Mouse (Mus musculus) cerebellum, adult 2 months (tissue): ENCODE results near the gene Wipf3. TPM values are rescaled to one million over a fixed set of nuclear protein-coding genes. Genes with fewer than 3 reads are reported as not detected.

ENCODE experiments used
- DNase-seq, 2 experiments: peaks; one replicate each; pipeline ENCODE4 v3.0.0; 2021
- H3K27ac ChIP-seq: fragments of 200-500 bp; 2 replicates; pipeline ENCODE4 v1.5.1; 2012; ENCODE audit warnings: low read length, control low read depth, inconsistent platforms; ENCODE audit not compliant: insufficient read depth
- H3K27me3 ChIP-seq: fragments of 200-500 bp; 2 replicates; pipeline ENCODE4 v1.6.1; 2012; ENCODE audit warnings: inconsistent platforms, mild to moderate bottlenecking, low read length, moderate library complexity; ENCODE audit not compliant: control insufficient read depth, insufficient read depth
- H3K4me1 ChIP-seq: fragments of 200-500 bp; 2 replicates; pipeline ENCODE4 v1.6.1; 2011; ENCODE audit warnings: low read length; ENCODE audit not compliant: control insufficient read depth, insufficient read depth
- H3K4me3 ChIP-seq: fragments of 200-500 bp; replicated peaks from 2 replicates; pipeline ENCODE3; 2011; ENCODE audit warnings: mild to moderate bottlenecking, low read depth, low read length, control low read depth; ENCODE audit not compliant: insufficient read depth
- CTCF ChIP-seq: fragments of 200-500 bp; IDR thresholded peaks from 2 replicates; pipeline ENCODE4 v1.5.1; 2011; ENCODE audit warnings: low read depth, mild to moderate bottlenecking, control low read depth, low read length, moderate library complexity, borderline replicate concordance; ENCODE audit not compliant: insufficient read depth
- POLR2A ChIP-seq: fragments of 200-500 bp; IDR thresholded peaks from 2 replicates; pipeline ENCODE4 v1.6.1; 2011; ENCODE audit warnings: low read length, control low read depth, borderline replicate concordance; ENCODE audit not compliant: insufficient read depth
- WGBS: fragments of 180-500 bp; shearing (Covaris S2); methylation state at CpG from one replicate; pipeline ENCODE4 v1.1.7; 2018; 5-methylcytosine and 5-hydroxymethylcytosine counted together
- polyA plus RNA-seq: library from polyadenylated mRNA; depleted of rRNA; stranded (reverse); fragments of >200 nt; gene quantifications from 2 replicates; pipeline ENCODE4 v1.2.3, GENCODE M21; 2012

Wipf3 gene
- polyA plus RNA-seq, 1 experiment: 19.7 TPM

- Histone ChIP-seq H3K4me1 (no peaks in the 10 kb centered on the region), H3K4me3 (no peak overlapping the region), H3K27me3 (no peaks in the 10 kb centered on the region), H3K27ac (no peak overlapping the region)
- 85% methylated on average over 7 of the region's 7 CpGs for WGBS
- TF ChIP-seq CTCF: no peak
- TF ChIP-seq POLR2A: no peak
- DNase-seq: no peak
Measured at GRCm38 (mm10) chr6:54388690-54389275, 40.6 kb upstream of the Wipf3 start.

GRCm38 (mm10) chr6:54391765-54392164, 37.6 kb upstream of the Wipf3 start:
- Histone ChIP-seq H3K27ac (no peak overlapping the region), H3K4me3 (no peak overlapping the region), H3K4me1 (no peaks in the 10 kb centered on the region), H3K27me3 (no peaks in the 10 kb centered on the region)
- WGBS: 2% methylated on average over 3 of the region's 3 CpGs
- no peak for TF ChIP-seq POLR2A
- TF ChIP-seq CTCF: peak; percentile 46; the same call in 1 of the 2 replicates
- DNase-seq: peak; percentile 58 to 60

- H3K4me3 ChIP-seq: no peak overlapping the region
- H3K4me1 ChIP-seq: no peaks in the 10 kb centered on the region
- 94% methylated on average over 6 of the region's 6 CpGs for WGBS
- no peak overlapping the region for H3K27ac ChIP-seq
- DNase-seq: no peak
- no peaks in the 10 kb centered on the region for H3K27me3 ChIP-seq
- TF ChIP-seq CTCF (no peak), POLR2A (no peak)
Measured at GRCm38 (mm10) chr6:54393886-54394285, 35.5 kb upstream of the Wipf3 start.

GRCm38 (mm10) chr6:54399194-54399923, 30.0 kb upstream of the Wipf3 start:
- 57% methylated on average over 11 of the region's 11 CpGs for WGBS
- no peak for TF ChIP-seq CTCF
- TF ChIP-seq POLR2A: no peak
- Histone ChIP-seq H3K4me3 (no peak overlapping the region), H3K4me1 (no peaks in the 10 kb centered on the region), H3K27ac (no peak overlapping the region), H3K27me3 (no peaks in the 10 kb centered on the region)
- DNase-seq: no peak

- Histone ChIP-seq H3K27ac (no peak overlapping the region), H3K4me3 (no peak overlapping the region), H3K27me3 (no peaks in the 10 kb centered on the region), H3K4me1 (no peaks in the 10 kb centered on the region)
- WGBS: 95% methylated on average over 2 of the region's 2 CpGs
- no peak for DNase-seq
- TF ChIP-seq POLR2A (no peak), CTCF (no peak)
Measured at GRCm38 (mm10) chr6:54401503-54401902, 27.9 kb upstream of the Wipf3 start.

GRCm38 (mm10) chr6:54404916-54405315, 24.5 kb upstream of the Wipf3 start:
- Histone ChIP-seq H3K4me1 (no peaks in the 10 kb centered on the region), H3K27ac (no peak overlapping the region), H3K4me3 (no peak overlapping the region), H3K27me3 (no peaks in the 10 kb centered on the region)
- WGBS: 71% methylated on average over 2 of the region's 2 CpGs
- DNase-seq: no peak
- no peak for TF ChIP-seq CTCF
- TF ChIP-seq POLR2A: no peak

- Histone ChIP-seq H3K27me3 (no peaks in the 10 kb centered on the region), H3K27ac (no peak overlapping the region), H3K4me1 (no peaks in the 10 kb centered on the region), H3K4me3 (no peak overlapping the region)
- WGBS: 89% methylated on average over 5 of the region's 5 CpGs
- TF ChIP-seq CTCF: no peak
- no peak for TF ChIP-seq POLR2A
- no peak for DNase-seq
Measured at GRCm38 (mm10) chr6:54406116-54406515, 23.3 kb upstream of the Wipf3 start.

GRCm38 (mm10) chr6:54409271-54409670, 20.1 kb upstream of the Wipf3 start:
- no peak overlapping the region for H3K27ac ChIP-seq
- 63% methylated on average over 6 of the region's 6 CpGs for WGBS

More at GRCm38 (mm10) chr6:54409271-54409670, 20.1 kb upstream of the Wipf3 start:
- DNase-seq: no peak
- Histone ChIP-seq H3K4me3 (no peak overlapping the region), H3K4me1 (no peaks in the 10 kb centered on the region), H3K27me3 (no peaks in the 10 kb centered on the region)
- TF ChIP-seq CTCF (no peak), POLR2A (no peak)
